Mouse (Mus musculus) kidney, adult 2 months (tissue): ENCODE results near the gene Kmt5c.

Source experiments
- CTCF ChIP-seq: fragments of 200-500 bp; conservative IDR thresholded peaks from 2 replicates; pipeline ENCODE4 v1.5.1; 2011; ENCODE audit warnings: low read depth, mild to moderate bottlenecking, control low read depth, low read length, moderate library complexity, mixed read lengths; ENCODE audit not compliant: insufficient read depth, insufficient read length
- POLR2A ChIP-seq: fragments of 200-500 bp; IDR thresholded peaks from one replicate; pipeline ENCODE4 v1.6.1; 2011; ENCODE audit warnings: low read depth, low read length, control low read depth

DNA sequence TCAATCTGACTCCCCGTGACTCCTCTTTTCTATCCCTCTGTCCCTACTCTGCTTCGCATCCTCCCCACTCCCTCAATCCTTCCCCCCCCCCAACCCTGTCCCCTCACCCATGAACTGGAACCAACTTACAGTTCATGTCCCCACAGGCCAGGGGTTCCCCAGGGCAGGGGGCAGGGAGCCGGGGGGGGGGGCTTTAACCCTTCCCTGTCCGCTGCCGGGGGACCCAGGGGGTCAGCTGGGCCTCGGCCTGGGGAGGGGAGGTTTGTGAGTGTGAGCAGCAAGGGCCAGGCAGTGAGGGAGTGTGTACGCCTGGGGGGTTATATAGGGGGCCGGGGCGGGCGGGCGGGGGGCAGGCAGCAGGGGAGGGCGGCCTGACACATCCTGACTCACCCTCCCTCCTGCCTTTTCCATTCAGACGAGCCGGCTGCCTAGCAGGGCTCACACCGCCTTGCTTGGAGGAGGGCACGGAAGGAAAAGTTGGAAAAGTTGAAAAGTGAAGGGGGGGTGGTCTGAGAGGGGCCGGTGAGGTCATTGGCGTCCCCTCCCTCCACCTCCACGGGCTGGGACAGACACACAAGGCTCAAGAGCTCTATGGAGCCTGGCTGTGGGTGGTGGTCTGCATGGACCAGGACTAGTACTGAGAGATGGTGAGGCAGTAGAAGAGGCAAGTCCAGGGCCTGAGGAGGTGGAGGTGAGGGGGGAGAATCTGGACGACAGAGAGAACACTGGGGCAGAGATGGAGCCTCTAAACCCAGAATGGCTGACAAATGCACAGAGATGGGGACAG is 38.1 kb downstream of the Kmt5c start:
- TF ChIP-seq CTCF (no peak), POLR2A (no peak)
